Mouse (Mus musculus): ENCODE results near the gene Prrg2. TPM values are rescaled to one million over a fixed set of nuclear protein-coding genes. Genes with fewer than 3 reads are reported as not detected.
A peak's percentile ranks its signal among the peaks of the same experiment; 100 is the strongest.
"Not testable (repeated sequence)": the region's sequence is repeated elsewhere in the genome, so short reads cannot be mapped to it uniquely, and the experiment has no call there.

The Prrg2 gene
- polyA plus RNA-seq (2015; fragmentation: Nextera tagmentation; extraction: Ambion mirVana), result 9.7 and 10.5 TPM in 2 replicates

DNA sequence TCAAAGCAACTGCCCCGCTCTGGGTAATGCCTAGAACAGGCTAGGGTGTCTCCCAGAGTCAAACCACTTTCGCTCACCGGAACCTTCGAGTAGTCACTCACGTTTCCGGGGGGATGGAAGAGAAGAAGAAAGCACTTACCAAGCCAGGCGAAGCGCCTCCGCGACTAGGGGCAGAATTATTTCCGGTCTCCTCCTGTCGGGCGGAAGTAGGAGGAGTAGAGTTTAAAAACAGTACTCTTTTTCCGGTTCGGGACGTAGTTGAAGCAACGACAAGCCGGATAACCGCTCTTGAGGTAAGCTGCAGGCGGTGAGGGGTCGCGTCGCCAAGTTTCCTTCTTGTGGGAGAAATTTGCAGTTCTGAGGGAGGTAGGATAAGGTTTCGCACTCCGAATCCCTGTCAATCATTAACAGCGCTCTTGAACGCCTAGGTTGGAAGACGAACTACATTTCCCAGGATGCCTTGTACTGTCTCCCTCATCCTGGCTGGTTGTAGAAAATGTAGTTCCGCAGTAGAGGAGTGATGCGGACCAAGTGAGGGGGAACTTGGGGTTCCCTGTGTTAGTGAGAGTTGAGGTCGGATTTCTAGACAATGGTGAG is at the start of gene Prrg2, which contains the start of gene Nosip:
Prrg2 (minus strand) TSS at position 439 of the 597 bp plus-strand sequence.
Nosip (plus strand) TSS at position 191 of the 597 bp plus-strand sequence.
- Histone ChIP-seq H3K9ac (ENCODE audit: low read depth, low read length) (peak within 1 kb of the TSS; percentile 81), H3K27ac (ENCODE audit: low read length) (peak within 1 kb of the TSS; percentile 94), H3K4me2 (ENCODE audit: low read depth, low read length) (peak within 1 kb of the TSS; percentile 64), H3K36me3 (ENCODE audit: control insufficient read depth, insufficient read depth) (no peaks in the 10 kb centered on the region), H3K9me3 (replicated peaks; ENCODE audit: control insufficient read depth, low read length) (no peaks in the 10 kb centered on the region), H3K4me1 (ENCODE audit: control insufficient read depth, low read depth, low read length) (peaks cover 23% of the 10 kb centered on the region), H3K4me3 (ENCODE audit: low read depth, low read length) (peak within 1 kb of the TSS; percentile 84), H3K27me3 (ENCODE audit: control insufficient read depth, insufficient read depth, low read depth, low read length) (no peaks in the 10 kb centered on the region)
- ATAC-seq (ENCODE audit: low read depth), result peak; percentile 90
- 0% methylated on average over 31 of the region's 31 CpGs for WGBS (ENCODE audit: insufficient replicate concordance)

DNA sequence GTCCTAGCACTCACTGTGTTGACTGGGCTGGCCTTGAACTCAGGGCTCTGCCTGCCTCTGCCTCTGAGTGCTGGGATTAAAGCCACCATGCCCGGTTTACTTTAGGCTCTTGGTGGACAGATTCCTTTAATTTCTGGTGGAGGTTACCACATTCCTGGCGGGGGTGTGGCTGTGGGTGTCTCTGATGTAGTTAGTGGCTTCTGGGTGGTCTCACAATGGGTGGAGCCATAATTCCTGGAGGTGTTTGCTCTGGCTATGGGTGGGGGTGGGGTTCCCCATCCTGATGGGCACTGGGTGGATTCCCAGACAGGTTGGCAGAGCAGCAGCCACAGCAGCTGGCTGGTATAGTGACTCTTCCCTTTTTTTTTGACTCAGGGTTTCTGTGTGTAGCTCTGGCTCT is 49.5 kb upstream of the Prrg2 start:
- peaks cover 17% of the 10 kb centered on the region for H3K4me1 ChIP-seq (ENCODE audit: control insufficient read depth, low read depth, low read length)
- 51% methylated on average over 2 of the region's 2 CpGs for WGBS (ENCODE audit: insufficient replicate concordance)
- H3K27me3 ChIP-seq (ENCODE audit: control insufficient read depth, insufficient read depth, low read depth, low read length), result no peaks in the 10 kb centered on the region
- H3K36me3 ChIP-seq (ENCODE audit: control insufficient read depth, insufficient read depth), result no peaks in the 10 kb centered on the region
- no peak for ATAC-seq (ENCODE audit: low read depth)
- no peak overlapping the region for H3K4me3 ChIP-seq (ENCODE audit: low read depth, low read length)
- H3K27ac ChIP-seq (ENCODE audit: low read length), result no peak overlapping the region
- no peak overlapping the region for H3K9ac ChIP-seq (ENCODE audit: low read depth, low read length)
- no peaks in the 10 kb centered on the region for H3K9me3 ChIP-seq (replicated peaks; ENCODE audit: control insufficient read depth, low read length)
- no peak overlapping the region for H3K4me2 ChIP-seq (ENCODE audit: low read depth, low read length)

DNA sequence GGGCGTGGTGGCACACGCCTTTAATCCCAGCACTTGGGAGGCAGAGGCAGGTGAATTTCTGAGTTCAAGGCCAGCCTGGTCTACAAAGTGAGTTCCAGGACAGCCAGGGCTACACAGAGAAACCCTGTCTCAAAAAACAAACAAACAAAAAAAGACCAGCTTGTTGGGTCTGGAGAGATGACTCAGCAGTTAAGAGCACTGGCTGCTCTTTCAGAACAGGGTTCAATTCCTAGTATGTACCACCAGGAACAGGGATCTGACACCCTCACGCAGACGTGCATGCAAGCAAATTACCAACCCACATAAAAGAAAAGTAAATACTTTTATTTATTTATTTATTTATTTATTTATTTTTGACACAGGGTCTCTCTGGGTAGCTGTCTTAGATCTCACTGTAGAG is 47.6 kb upstream of the Prrg2 start:
- 64% methylated on average over 4 of the region's 4 CpGs for WGBS (ENCODE audit: insufficient replicate concordance)
- H3K9me3 ChIP-seq (replicated peaks; ENCODE audit: control insufficient read depth, low read length); H3K9ac ChIP-seq (ENCODE audit: low read depth, low read length); H3K4me3 ChIP-seq (ENCODE audit: low read depth, low read length); ATAC-seq (ENCODE audit: low read depth); H3K27ac ChIP-seq (ENCODE audit: low read length); H3K4me2 ChIP-seq (ENCODE audit: low read depth, low read length); H3K36me3 ChIP-seq (ENCODE audit: control insufficient read depth, insufficient read depth); H3K27me3 ChIP-seq (ENCODE audit: control insufficient read depth, insufficient read depth, low read depth, low read length): not testable (repeated sequence)
- H3K4me1 ChIP-seq (ENCODE audit: control insufficient read depth, low read depth, low read length), result peaks cover 17% of the 10 kb centered on the region

DNA sequence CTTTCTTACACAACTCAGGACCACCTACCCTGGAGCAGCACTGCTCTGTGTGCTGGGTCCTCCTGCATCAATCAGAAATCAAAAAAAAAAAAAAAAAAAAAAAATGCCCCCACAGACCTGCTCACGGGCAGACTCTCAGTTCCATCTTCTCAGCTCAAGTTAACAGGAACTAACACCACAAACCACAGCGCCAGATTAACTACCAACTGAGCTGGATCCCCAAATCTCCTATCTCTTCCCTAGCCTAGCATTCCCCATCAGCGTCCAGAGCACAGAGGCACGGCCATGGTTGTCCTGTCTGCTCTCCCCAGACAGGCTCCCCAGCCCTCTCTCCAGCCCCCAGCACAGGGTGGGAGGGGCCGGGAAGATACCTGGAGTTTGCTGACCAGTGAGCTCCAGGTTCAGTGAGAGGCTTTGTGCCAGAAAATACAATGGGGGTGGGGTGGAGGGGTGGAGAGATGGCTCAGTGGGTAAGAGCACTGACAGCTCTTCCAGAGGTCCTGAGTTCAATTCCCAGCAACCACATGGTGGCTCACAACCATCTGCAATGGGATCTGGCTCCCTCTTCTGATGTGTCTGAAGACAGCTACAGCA is 44.7 kb upstream of the Prrg2 start:
- Histone ChIP-seq H3K27me3 (ENCODE audit: control insufficient read depth, insufficient read depth, low read depth, low read length) (no peaks in the 10 kb centered on the region), H3K4me2 (ENCODE audit: low read depth, low read length) (no peak overlapping the region), H3K9ac (ENCODE audit: low read depth, low read length) (no peak overlapping the region), H3K4me3 (ENCODE audit: low read depth, low read length) (no peak overlapping the region), H3K36me3 (ENCODE audit: control insufficient read depth, insufficient read depth) (no peaks in the 10 kb centered on the region), H3K9me3 (replicated peaks; ENCODE audit: control insufficient read depth, low read length) (no peaks in the 10 kb centered on the region), H3K4me1 (ENCODE audit: control insufficient read depth, low read depth, low read length) (peaks cover 8% of the 10 kb centered on the region), H3K27ac (ENCODE audit: low read length) (no peak overlapping the region)
- no peak for ATAC-seq (ENCODE audit: low read depth)
- 25% methylated on average over 5 of the region's 5 CpGs for WGBS (ENCODE audit: insufficient replicate concordance)

DNA sequence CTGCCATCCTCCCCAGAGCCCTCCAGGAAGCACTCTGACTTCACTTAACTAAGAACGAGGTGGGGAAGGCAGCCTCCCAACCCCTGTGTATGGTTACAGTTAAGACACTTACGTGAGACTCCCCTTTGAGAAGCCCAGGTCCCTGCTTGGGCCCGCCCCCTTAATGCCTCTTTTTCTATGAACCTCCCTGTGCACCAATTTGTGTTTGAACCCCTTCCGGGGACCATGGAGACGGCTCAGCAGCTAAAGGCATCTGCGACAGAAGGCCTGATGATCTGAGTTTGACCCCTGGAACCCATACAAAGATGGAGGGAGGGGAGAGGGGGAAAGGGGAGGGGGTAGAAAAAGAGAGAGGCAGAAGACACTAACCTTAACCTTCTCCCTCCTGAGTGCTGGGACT is 44.0 kb upstream of the Prrg2 start:
- peaks cover 8% of the 10 kb centered on the region for H3K4me1 ChIP-seq (ENCODE audit: control insufficient read depth, low read depth, low read length)
- H3K27me3 ChIP-seq (ENCODE audit: control insufficient read depth, insufficient read depth, low read depth, low read length), result no peaks in the 10 kb centered on the region
- no peak overlapping the region for H3K4me2 ChIP-seq (ENCODE audit: low read depth, low read length)
- 56% methylated on average over 6 of the region's 6 CpGs for WGBS (ENCODE audit: insufficient replicate concordance)
- H3K9ac ChIP-seq (ENCODE audit: low read depth, low read length), result no peak overlapping the region
- H3K27ac ChIP-seq (ENCODE audit: low read length), result no peak overlapping the region
- H3K4me3 ChIP-seq (ENCODE audit: low read depth, low read length), result no peak overlapping the region
- H3K36me3 ChIP-seq (ENCODE audit: control insufficient read depth, insufficient read depth), result no peaks in the 10 kb centered on the region
- no peak for ATAC-seq (ENCODE audit: low read depth)
- H3K9me3 ChIP-seq (replicated peaks; ENCODE audit: control insufficient read depth, low read length), result no peaks in the 10 kb centered on the region

DNA sequence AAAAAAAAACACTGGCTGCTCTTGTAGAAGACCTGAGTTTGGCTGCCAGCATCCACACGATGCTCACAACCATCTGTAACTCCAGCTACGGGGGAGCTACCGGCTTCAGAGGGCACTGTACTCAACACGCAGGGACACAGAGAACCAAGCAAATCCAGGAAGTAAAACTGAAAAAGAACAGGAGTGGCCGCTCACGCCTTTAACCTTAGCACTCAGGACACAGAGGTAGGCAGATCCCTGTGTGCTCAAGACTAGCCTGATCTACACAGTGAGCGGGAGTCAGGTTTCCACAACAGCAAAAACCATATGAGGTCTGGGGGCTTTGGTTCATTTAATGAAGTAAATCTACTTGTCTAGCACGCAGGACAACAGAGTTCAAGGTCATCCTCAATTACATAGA is 43.0 kb upstream of the Prrg2 start:
- Histone ChIP-seq H3K4me1 (ENCODE audit: control insufficient read depth, low read depth, low read length) (peaks cover 8% of the 10 kb centered on the region), H3K36me3 (ENCODE audit: control insufficient read depth, insufficient read depth) (no peaks in the 10 kb centered on the region), H3K9me3 (replicated peaks; ENCODE audit: control insufficient read depth, low read length) (no peaks in the 10 kb centered on the region), H3K4me3 (ENCODE audit: low read depth, low read length) (no peak overlapping the region), H3K4me2 (ENCODE audit: low read depth, low read length) (no peak overlapping the region), H3K27ac (ENCODE audit: low read length) (no peak overlapping the region), H3K27me3 (ENCODE audit: control insufficient read depth, insufficient read depth, low read depth, low read length) (no peaks in the 10 kb centered on the region), H3K9ac (ENCODE audit: low read depth, low read length) (no peak overlapping the region)
- whole genome bisulfite sequencing (ENCODE audit: insufficient replicate concordance), result 68% methylated on average over 8 of the region's 8 CpGs
- ATAC-seq (ENCODE audit: low read depth), result no peak

DNA sequence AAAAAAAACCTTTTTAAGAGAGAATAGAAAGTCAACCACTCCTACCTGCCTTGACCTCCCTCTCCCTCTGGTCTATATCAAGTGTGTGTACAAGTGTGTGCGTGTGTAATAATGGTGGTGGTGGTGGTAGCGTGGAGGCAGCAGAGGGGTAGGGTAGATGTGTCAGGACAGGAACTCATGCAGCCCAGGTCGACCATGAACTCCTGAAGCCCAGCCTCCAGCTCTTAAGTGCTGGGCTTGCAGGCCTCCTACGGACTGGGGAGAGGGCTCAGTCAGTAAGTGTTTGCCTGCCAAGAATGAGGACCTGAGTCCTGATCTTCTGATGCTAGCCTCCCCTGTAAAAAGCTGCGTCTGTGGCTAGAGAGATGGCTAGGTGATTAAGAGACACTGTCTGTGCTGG is 42.5 kb upstream of the Prrg2 start:
- no peak for ATAC-seq (ENCODE audit: low read depth)
- Histone ChIP-seq H3K4me3 (ENCODE audit: low read depth, low read length) (no peak overlapping the region), H3K4me1 (ENCODE audit: control insufficient read depth, low read depth, low read length) (peaks cover 8% of the 10 kb centered on the region), H3K9ac (ENCODE audit: low read depth, low read length) (no peak overlapping the region), H3K27me3 (ENCODE audit: control insufficient read depth, insufficient read depth, low read depth, low read length) (no peaks in the 10 kb centered on the region), H3K27ac (ENCODE audit: low read length) (no peak overlapping the region), H3K9me3 (replicated peaks; ENCODE audit: control insufficient read depth, low read length) (no peaks in the 10 kb centered on the region), H3K36me3 (ENCODE audit: control insufficient read depth, insufficient read depth) (no peaks in the 10 kb centered on the region), H3K4me2 (ENCODE audit: low read depth, low read length) (no peak overlapping the region)
- 53% methylated on average over 5 of the region's 5 CpGs for WGBS (ENCODE audit: insufficient replicate concordance)

DNA sequence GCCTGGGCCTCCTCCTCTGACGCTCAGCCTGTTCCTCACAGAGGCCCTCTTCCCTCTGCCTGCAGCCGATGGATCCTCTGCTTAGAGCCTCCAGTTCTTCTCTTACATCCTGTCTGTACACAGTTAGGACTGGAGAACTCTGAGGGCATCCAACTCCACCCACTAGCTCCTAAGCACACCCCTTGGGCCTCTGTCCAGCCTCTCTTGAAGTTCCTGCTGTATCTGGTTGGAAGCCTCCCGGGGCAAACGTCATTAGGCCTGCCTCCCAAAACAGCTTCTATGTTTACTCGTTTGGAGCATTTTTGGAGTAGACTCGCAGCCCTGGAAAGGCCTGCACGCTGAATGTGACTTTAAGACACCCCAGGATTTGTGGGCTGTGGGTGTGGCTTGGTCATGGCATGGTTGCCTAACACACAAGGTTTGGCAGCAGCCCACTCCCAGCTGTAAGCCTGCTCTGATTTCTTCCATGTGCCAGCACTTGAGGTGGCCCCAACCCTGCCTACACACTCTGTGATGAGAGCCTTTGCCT is 41.2 kb upstream of the Prrg2 start, which contains the start of gene Fcgrt:
Fcgrt (minus strand) TSS at position 200 of the 529 bp plus-strand sequence.
- Histone ChIP-seq H3K27me3 (ENCODE audit: control insufficient read depth, insufficient read depth, low read depth, low read length) (no peaks in the 10 kb centered on the region), H3K4me2 (ENCODE audit: low read depth, low read length) (peak within 1 kb of the TSS; percentile 34), H3K9ac (ENCODE audit: low read depth, low read length) (peak within 1 kb of the TSS; percentile 34; the same call in 1 of the 2 replicates), H3K9me3 (replicated peaks; ENCODE audit: control insufficient read depth, low read length) (no peaks in the 10 kb centered on the region), H3K27ac (ENCODE audit: low read length) (peak within 1 kb of the TSS; percentile 65), H3K4me3 (ENCODE audit: low read depth, low read length) (peak within 1 kb of the TSS; percentile 36), H3K36me3 (ENCODE audit: control insufficient read depth, insufficient read depth) (no peaks in the 10 kb centered on the region), H3K4me1 (ENCODE audit: control insufficient read depth, low read depth, low read length) (peaks cover 8% of the 10 kb centered on the region)
- WGBS (ENCODE audit: insufficient replicate concordance), result 34% methylated on average over 7 of the region's 7 CpGs
- ATAC-seq (ENCODE audit: low read depth), result peak; percentile 93
